ENCODE assay signal across 14 mouse cellular contexts in genomic region chr9:15600156-15600858, GRCm38 (mm10). TPM values are rescaled to one million over a fixed set of nuclear protein-coding genes. Genes with fewer than 3 reads are reported as not detected.
DNase-seq lines count a peak whose midpoint lies in the region; ATAC-seq and TF ChIP-seq lines count a peak whose summit lies in the region.
"Had no signal": no experiment of that assay in that cellular context is flagged by ENCODE, and none has a peak within 500 bp of the region (broad histone marks: within the 10 kb centered on the region; RNA-seq: fewer than 3 reads in every experiment).

No protein-coding gene starts in this region.

- peak; percentile 39; the same call in 1 of the 2 replicates for ATAC-seq in forebrain, embryonic 16.5 days
- no peak for ATAC-seq in forebrain, embryonic 11.5 days (replicated peaks; ENCODE audit: low FRiP score)
- no peak for ATAC-seq in kidney, embryonic 14.5 days (ENCODE audit: low FRiP score, low TSS enrichment)

- H3K4me2 ChIP-seq in forebrain, embryonic 16.5 days (ENCODE audit: low read length): no peak overlapping the region
- H3K4me2 ChIP-seq in forebrain, embryonic 11.5 days (ENCODE audit: low read depth, low read length, severe bottlenecking): no peak overlapping the region
- no peak overlapping the region for H3K4me2 ChIP-seq in kidney, embryonic 14.5 days (replicated peaks; ENCODE audit: low read depth, low read length)
- H3K4me2 ChIP-seq: heart, embryonic 11.5 days had no signal

- 61% methylated on average over 6 of the region's 6 CpGs for WGBS in forebrain, embryonic 16.5 days
- WGBS in forebrain, embryonic 11.5 days: 80% methylated on average over 6 of the region's 6 CpGs
- 38% methylated on average over 6 of the region's 6 CpGs for WGBS in kidney, adult 2 months
- WGBS in kidney, embryonic 14.5 days: 54% methylated on average over 6 of the region's 6 CpGs

- no peaks in the 10 kb centered on the region for H3K36me3 ChIP-seq in forebrain, embryonic 16.5 days (ENCODE audit: control insufficient read depth, insufficient read depth)
- H3K36me3 ChIP-seq in forebrain, embryonic 11.5 days (ENCODE audit: control insufficient read depth, insufficient read depth, low read length): no peaks in the 10 kb centered on the region
- H3K36me3 ChIP-seq in kidney, adult 2 months (ENCODE audit: control insufficient read depth, insufficient read depth, low read length): no peaks in the 10 kb centered on the region
- no peaks in the 10 kb centered on the region for H3K36me3 ChIP-seq in kidney, embryonic 14.5 days (ENCODE audit: control insufficient read depth, insufficient read depth, low read length)

- TF ChIP-seq POLR2A in kidney, adult 2 months (IDR thresholded peaks at IDR 0.05; ENCODE audit: low read depth, low read length): no peak

- TF ChIP-seq CTCF in kidney, adult 2 months (conservative IDR thresholded peaks at IDR 0.05; ENCODE audit: insufficient read depth, insufficient read length, low read depth, low read length): no peak

- H3K27me3 ChIP-seq in forebrain, embryonic 16.5 days (replicated peaks; ENCODE audit: control insufficient read depth, insufficient read depth, low read length): no peaks in the 10 kb centered on the region
- no peaks in the 10 kb centered on the region for H3K27me3 ChIP-seq in forebrain, embryonic 11.5 days (ENCODE audit: control insufficient read depth, insufficient read depth, low read length)
- H3K27me3 ChIP-seq in kidney, adult 2 months (replicated peaks; ENCODE audit: control insufficient read depth, insufficient read depth, low read length): no peaks in the 10 kb centered on the region
- no peaks in the 10 kb centered on the region for H3K27me3 ChIP-seq in kidney, embryonic 14.5 days (ENCODE audit: control insufficient read depth, insufficient read depth, low read length)

- no peak overlapping the region for H3K9ac ChIP-seq in forebrain, embryonic 16.5 days (replicated peaks; ENCODE audit: low read depth, low read length)
- no peak overlapping the region for H3K9ac ChIP-seq in forebrain, embryonic 11.5 days (ENCODE audit: low read length)
- no peak overlapping the region for H3K9ac ChIP-seq in kidney, embryonic 14.5 days (ENCODE audit: low read depth, low read length)
- H3K9ac ChIP-seq: liver, embryonic 14.5 days had no signal

- no peak overlapping the region for H3K27ac ChIP-seq in forebrain, embryonic 16.5 days (ENCODE audit: low read length)
- H3K27ac ChIP-seq in forebrain, embryonic 11.5 days (ENCODE audit: low read depth, low read length): no peak overlapping the region
- peak overlapping the region; percentile 62; the same call in 1 of the 2 replicates for H3K27ac ChIP-seq in kidney, adult 2 months (ENCODE audit: insufficient read depth, low read depth, low read length)
- H3K27ac ChIP-seq in kidney, embryonic 14.5 days (ENCODE audit: low read depth, low read length): no peak overlapping the region; the same call in 1 of the 2 replicates
- H3K27ac ChIP-seq: left cerebral cortex, adult 2 months; liver, embryonic 14.5 days had no signal

- no peaks in the 10 kb centered on the region for H3K4me1 ChIP-seq in forebrain, embryonic 16.5 days (replicated peaks; ENCODE audit: control insufficient read depth, insufficient read depth, low read length)
- H3K4me1 ChIP-seq in forebrain, embryonic 11.5 days (replicated peaks; ENCODE audit: control insufficient read depth, insufficient read depth, low read length): no peaks in the 10 kb centered on the region
- no peaks in the 10 kb centered on the region for H3K4me1 ChIP-seq in kidney, adult 2 months (ENCODE audit: control insufficient read depth, insufficient read depth, low read length)
- no peaks in the 10 kb centered on the region for H3K4me1 ChIP-seq in kidney, embryonic 14.5 days (ENCODE audit: control insufficient read depth, insufficient read depth, low read length)

- H3K4me3 ChIP-seq in forebrain, embryonic 16.5 days (replicated peaks; ENCODE audit: low read length): no peak overlapping the region
- no peak overlapping the region for H3K4me3 ChIP-seq in forebrain, embryonic 11.5 days (ENCODE audit: low read depth, low read length)
- H3K4me3 ChIP-seq in kidney, adult 2 months (ENCODE audit: insufficient read depth, low read depth, low read length): no peak overlapping the region
- H3K4me3 ChIP-seq in kidney, embryonic 14.5 days (ENCODE audit: low read length): no peak overlapping the region
- H3K4me3 ChIP-seq: left cerebral cortex, adult 2 months had no signal

- no peaks in the 10 kb centered on the region for H3K9me3 ChIP-seq in forebrain, embryonic 16.5 days (ENCODE audit: control insufficient read depth, low read length)
- H3K9me3 ChIP-seq in forebrain, embryonic 11.5 days (ENCODE audit: control insufficient read depth, low read length): no peaks in the 10 kb centered on the region
- H3K9me3 ChIP-seq in kidney, embryonic 14.5 days (ENCODE audit: control insufficient read depth, low read length): no peaks in the 10 kb centered on the region

- DNase-seq in forebrain, embryonic 11.5 days (ENCODE audit: low spot score): no peak
- peak; percentile 40 for DNase-seq in kidney, adult 2 months
- DNase-seq in lung, postnatal 36 days: peak; percentile 7
- DNase-seq in lung, adult 18-20 months: no peak
- DNase-seq in kidney, postnatal 10 days: peak; percentile 19
- no peak for DNase-seq in testis, postnatal 14 days (ENCODE audit: low spot score)
- DNase-seq: adrenal gland, adult 8-10 months; thymus, postnatal 4 days had no signal

RNA-seq across cellular contexts. Expression of gene Deup1, which starts 27.4 kb away (rescaled TPM):
- polyA plus RNA-seq in forebrain, embryonic 16.5 days (2015; fragmentation: Nextera tagmentation; extraction: Ambion mirVana): 1.4 and 1.6 TPM in 2 replicates
- 0.67 and 1.5 TPM in 2 replicates for polyA plus RNA-seq in forebrain, embryonic 11.5 days (2014; fragmentation: Nextera tagmentation; extraction: Ambion mirVana)
- 0.12 and 0.19 TPM in 2 replicates for polyA plus RNA-seq in kidney, adult 2 months (2012; rRNA removed)
- polyA plus RNA-seq in kidney, embryonic 14.5 days (2014; fragmentation: Nextera tagmentation; extraction: Ambion mirVana): 0.69 and 0.80 TPM in 2 replicates
- polyA plus RNA-seq: C2C12 had no signal

Comparison
In these comparisons a context has a peak if more than half of its experiments do, and no peak if none do; other contexts are left out.
1. DNase-seq: peak in kidney, adult 2 months (single experiment), lung, postnatal 36 days (single experiment) and kidney, postnatal 10 days (single experiment); none in forebrain, embryonic 11.5 days (single experiment), lung, adult 18-20 months (0 of 2) and testis, postnatal 14 days (single experiment).